Mouse (Mus musculus) heart, adult 11 months (tissue): ENCODE data around the gene Efna1.

Source experiments
- DNase-seq: peaks from one replicate; pipeline ENCODE4 v3.0.0; 2022

Gene Efna1

GRCm38 (mm10) chr3:89280606-89281511 lies at the start of gene Efna1:
Gene Efna1 (minus strand): TSS chr3:89281142.
- peak; percentile 99 for DNase-seq

DNA sequence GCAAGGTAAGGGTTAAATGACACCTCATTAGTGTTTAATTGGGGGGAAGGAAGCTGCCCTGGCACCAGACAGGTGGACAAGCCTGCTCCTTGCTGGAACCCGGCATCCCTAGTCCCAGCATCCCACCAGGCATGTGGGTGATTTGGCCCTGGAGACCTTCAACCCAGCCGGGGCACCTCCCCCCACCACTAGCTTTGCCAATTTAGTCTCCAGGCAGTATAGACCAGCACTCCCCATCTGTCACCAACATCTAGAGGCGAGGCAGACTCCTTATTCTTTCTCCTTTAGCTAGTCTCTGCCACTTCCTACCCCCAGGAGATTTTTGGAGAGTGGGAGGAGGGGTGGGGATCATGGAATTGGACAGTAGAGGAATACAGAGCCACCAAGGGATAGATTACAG lies 49.4 kb upstream of the Efna1 start:
- DNase-seq: no peak

- no peak for DNase-seq
Measured at GRCm38 (mm10) chr3:89328623-89329022, 47.7 kb upstream of the Efna1 start.

GRCm38 (mm10) chr3:89327371-89327870 lies 46.5 kb upstream of the Efna1 start:
- no peak for DNase-seq

DNA sequence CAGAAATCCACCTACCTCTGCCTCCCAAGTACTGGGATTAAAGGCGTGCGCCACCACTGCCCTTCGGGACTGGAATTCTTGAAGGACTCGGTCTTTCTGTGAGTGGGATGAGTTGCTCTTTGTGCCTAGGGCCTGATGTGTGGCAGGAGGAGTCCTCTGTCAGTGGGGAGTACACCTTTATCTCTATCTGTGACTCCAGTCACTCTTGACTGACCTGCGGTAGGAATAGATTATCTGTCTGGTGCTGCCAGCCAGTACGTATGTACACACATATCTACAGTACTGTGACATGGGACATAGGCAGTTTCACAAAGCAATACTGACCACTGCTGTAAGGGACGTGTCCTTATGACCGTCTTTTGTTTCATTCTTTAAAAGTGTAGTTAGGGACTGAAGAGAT lies 44.9 kb upstream of the Efna1 start:
- no peak for DNase-seq

DNA sequence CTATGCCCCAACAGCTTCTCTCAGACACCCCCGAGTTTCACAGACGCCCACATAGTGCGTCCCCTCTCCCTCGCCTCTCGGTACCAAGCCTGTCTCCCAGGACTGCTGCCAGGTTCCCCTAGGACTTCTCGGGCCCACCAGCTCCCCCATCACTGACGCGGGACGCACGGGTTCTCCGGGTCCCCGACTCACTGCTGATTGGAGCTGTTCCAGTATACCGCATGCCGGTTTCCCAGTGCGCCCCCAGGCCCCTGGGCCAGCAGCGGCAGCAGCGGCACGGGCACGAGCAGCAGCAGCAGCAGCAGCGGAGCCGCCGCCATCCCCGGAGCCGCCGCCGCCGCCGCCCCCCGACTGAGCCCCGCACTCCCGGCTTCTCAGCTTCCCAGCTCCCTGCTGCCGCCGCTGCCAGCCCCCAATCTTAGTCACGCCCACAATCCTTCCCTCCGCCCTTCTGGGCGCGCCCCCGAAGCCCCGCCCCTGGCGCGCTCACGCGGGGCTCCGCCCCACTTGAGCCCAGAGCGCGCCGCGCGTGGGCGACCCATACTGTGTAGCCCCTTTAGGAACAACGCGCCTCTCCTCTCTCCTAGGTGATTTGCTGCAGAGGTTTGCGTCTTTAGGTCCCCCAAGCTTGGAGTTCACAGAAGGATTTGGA lies 41.7 kb upstream of the Efna1 start, which contains the start of gene Efna3:
Gene Efna3 (minus strand): TSS at position 452 of the 652 bp plus-strand sequence.
- peak; percentile 96 for DNase-seq

DNA sequence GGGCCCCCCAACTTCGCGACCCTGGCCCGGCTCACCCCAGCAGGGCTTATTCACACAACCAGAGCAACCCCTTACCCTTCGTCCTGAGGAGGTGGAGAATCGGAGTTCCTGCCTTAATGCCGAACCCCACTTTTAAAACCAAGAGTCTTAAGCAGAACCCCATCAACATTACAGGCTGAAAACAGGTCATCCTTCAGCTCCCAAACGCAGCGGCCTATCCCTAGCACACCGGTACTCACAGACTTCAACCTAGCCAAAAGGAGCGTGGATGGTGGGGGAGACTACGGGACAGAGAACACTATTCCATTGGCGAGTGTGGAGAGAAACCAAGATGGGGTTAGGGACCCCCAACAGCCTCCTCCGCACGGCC lies 41.2 kb upstream of the Efna1 start:
- DNase-seq: no peak

DNA sequence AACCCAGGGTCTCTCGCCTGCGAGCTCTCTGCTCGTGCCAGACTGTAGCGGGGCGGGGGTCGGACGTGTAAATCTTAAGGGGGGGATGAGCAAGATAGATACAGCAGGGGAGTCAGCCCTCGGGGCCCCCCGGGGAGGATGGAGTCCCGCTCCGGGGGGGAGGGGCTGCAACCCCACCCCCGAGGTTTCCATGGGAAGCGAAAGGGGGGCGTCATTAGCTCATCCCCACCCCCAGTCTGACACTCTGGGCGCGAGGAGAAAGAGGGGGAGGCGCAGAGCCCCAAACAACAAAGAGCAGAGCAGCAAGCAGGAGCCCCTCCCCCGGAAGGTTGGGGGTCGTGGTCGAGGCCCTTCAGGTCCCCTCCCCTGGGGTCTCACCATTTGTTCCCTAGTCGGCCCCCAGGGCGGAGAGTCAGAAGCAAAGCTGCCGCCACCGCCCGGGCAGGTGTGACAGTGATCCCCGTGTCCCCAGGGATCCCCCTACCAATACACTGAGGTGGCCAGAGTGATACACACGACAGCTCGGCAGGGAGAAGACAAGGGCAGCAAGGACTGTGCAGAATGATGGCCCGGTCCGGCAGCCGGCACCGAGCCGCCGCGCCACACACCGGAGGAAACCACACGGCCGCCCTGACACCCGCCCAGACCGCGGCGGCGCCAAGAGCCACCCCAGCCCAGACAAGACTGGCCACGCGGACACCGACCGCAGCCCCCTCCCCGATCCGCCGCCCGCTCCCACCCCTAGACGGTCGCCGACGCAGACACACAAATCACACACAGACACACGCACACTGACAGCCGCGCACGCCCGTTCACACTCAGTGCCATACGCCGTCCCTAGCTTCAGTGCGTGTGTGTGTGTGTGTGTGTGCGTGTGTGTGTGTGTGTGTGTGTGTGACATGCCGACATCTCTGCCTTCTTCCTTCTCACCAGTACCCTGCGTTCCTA lies 40.5 kb upstream of the Efna1 start:
- peak; percentile 92 for DNase-seq

DNA sequence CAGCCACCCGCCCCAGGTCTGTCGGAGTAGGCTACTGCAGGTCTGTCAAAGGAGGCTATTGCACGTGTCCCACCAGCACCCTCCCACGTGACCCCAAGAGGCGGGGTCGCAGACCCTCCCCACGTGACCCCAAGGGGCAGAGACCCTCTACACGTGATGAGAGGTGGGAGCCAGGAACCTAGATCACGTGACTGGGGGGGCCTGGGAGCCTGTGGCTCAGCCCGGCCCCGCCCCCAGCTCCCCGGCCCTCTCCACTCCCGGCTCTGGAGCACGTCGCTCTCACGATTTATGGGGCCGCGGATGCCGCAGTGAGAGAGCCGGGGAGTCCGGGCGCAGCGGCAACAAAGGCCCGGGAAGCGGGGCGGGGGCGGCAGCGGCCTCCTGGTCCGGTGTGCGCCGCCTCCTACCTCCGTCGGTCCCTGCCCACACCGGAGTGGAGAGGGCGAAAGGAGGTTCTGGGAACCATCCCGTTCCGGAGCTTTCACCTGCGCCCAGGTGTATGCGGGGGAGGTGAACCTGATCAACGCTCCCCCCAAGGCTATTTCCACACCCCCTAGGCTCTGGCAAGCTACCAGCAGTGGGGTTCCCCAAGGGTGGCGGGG lies 39.7 kb upstream of the Efna1 start:
- peak; percentile 92 for DNase-seq

DNA sequence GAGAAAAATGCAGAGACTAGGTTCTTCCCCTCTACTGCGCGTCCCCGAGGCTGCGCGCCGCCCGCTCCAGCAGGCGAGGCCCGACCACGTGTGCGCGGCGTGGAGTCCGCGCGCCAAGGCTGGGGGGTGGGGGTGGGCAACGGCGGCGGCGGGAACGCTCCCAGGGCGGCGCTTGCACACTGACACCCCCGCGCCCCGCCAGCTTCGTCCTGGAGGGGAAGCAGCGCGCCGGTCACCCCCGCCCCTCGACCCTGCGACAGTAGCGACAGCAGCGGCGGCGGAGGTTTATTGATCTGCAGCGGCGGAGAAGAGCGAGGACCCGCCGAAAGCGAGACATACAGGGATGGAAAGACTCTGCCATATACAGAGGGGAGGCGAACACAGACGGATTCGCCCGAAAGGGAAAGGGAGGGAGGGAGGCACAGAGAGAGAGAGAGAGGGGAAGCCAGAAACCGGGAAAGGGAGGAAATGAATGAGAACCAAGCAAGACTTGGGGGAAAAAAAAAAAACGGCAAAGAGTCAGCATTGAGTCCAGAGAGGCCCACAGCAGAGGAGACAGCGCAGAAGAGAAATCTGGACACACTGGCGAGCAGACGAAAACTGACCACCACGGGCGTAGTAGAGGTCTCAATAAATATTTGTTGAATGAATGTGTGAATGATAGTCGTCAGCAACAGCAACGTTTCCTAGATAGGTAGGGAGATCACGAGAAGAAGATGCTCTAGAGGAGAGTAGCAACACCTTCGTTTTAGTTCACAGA lies 38.8 kb upstream of the Efna1 start:
- peak; percentile 81 for DNase-seq

GRCm38 (mm10) chr3:89318971-89319590 lies 38.1 kb upstream of the Efna1 start:
- DNase-seq: peak; percentile 90

GRCm38 (mm10) chr3:89318316-89318715 lies 37.4 kb upstream of the Efna1 start:
- peak; percentile 90 for DNase-seq

- DNase-seq: no peak
Measured at GRCm38 (mm10) chr3:89317246-89317645, 36.3 kb upstream of the Efna1 start.

GRCm38 (mm10) chr3:89316833-89317232 lies 35.9 kb upstream of the Efna1 start:
- peak; percentile 98 for DNase-seq

DNA sequence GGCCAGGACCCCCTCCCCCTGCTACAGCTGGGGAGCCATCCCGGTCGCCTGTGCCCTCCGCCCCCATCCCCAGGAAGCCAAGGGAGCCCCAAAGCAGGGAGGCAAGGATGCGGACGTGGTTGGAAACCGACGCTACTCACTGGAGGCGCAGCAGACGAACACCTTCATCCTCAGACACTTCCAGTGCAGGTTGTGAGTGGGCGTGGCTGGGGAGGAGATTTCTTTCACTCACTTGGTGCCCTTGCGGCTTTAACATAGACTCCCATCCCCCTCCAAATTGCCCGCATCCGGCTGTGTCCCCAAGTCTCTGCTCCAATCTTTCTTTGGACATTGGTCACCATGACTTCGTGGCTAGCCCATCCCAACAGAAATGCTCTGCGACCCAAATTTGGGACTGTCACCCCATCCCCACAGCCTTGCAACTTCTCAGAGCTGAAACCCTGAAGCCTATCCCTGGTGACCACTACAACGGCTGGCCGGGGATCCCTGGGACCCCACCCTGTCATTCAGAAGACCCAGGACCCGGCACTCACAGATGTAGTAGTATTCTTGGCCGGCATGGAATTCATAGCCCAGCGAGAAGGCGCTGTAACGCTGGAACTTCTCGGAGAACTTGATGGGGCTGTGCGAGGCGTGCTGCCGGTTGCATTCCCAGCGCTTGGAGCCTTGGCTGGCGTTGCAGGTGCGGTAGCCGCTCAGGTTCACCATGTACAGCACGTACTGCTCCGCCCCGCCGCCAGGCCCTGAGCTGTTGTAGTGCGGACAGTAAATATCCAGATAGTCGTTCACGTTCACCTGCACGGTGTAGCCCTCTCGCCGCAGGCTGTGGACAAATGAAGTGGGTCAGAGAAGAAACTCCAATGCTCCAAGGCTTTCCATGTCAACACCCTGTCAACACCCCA lies 35.2 kb upstream of the Efna1 start:
- no peak for DNase-seq

- DNase-seq: peak; percentile 97
Measured at GRCm38 (mm10) chr3:89315195-89315929, 34.4 kb upstream of the Efna1 start.

- DNase-seq: peak; percentile 95
Measured at GRCm38 (mm10) chr3:89314791-89315190, 33.8 kb upstream of the Efna1 start.

- DNase-seq: no peak
Measured at GRCm38 (mm10) chr3:89314340-89314739, 33.4 kb upstream of the Efna1 start.

DNA sequence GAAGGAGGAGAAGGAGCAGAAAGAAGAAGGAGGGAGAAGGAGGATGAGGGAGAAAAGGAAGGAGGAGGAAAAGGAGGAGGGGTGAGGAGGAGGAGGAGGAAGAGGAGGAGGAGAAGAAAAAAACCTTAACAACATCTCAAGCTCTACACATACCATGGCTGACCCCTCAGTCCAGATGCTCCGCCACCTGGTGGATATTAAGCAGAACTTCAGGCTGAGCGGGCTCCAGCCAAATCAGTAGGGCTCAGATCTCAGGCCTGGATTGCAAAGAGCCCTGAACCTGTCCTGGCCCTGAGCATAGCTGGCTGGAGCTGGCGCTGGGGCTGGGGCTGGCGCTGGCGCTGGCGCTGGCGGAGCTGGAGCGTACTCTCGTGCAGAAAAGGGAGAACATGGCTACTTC lies 27.1 kb upstream of the Efna1 start:
- DNase-seq: peak; percentile 95
